Mouse (Mus musculus): ENCODE measurements around the gene Sdr9c7. TPM values are rescaled to one million over a fixed set of nuclear protein-coding genes. Genes with fewer than 3 reads are reported as not detected.

Gene Sdr9c7
- polyA plus RNA-seq, 1 experiment = not detected

DNA sequence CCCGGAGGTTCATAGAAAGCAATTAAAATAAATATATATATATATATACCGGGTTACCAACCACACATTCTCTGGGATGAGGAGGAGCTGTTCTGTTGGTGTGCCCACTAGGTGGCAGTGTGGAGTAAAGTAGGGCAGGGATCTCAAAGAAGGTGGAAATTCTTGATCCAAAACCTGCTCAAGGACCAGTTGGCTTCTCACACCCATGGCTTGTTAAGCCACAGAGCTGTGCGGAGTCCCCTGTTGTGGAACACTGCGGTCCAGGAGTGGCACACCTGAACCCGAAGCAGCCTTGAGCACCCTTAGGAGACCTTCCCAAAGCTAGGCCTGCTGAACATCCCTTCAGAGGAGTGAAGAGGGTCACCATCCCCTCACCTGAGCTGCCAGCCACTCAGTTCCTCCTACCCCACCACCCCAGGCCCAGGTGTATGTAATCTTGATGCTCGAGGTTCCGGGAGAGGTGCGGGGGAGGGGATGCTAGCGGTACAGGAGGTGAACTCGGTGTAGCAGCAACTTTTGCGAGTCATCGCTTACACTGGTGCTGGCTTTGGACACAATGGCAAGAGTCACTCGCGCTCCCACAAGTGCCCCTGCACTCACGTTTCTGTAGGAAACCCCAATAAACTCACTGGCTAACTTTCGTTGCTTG is 58.0 kb downstream of the Sdr9c7 start:
- TF ChIP-seq POLR2A (IDR thresholded peaks at IDR 0.05; ENCODE audit: low read depth, low read length) = no peak
- peak; percentile 53; the same call in 1 of the 2 replicates for TF ChIP-seq CTCF (IDR thresholded peaks at IDR 0.05; ENCODE audit: borderline replicate concordance, insufficient read depth, low read length)
- no peaks in the 10 kb centered on the region for H3K4me1 ChIP-seq (ENCODE audit: control insufficient read depth, insufficient read depth, low read length)
- no peak overlapping the region for H3K4me3 ChIP-seq (ENCODE audit: insufficient read depth, low read length)
- H3K27ac ChIP-seq (ENCODE audit: insufficient read depth, low read length) = no peak overlapping the region

DNA sequence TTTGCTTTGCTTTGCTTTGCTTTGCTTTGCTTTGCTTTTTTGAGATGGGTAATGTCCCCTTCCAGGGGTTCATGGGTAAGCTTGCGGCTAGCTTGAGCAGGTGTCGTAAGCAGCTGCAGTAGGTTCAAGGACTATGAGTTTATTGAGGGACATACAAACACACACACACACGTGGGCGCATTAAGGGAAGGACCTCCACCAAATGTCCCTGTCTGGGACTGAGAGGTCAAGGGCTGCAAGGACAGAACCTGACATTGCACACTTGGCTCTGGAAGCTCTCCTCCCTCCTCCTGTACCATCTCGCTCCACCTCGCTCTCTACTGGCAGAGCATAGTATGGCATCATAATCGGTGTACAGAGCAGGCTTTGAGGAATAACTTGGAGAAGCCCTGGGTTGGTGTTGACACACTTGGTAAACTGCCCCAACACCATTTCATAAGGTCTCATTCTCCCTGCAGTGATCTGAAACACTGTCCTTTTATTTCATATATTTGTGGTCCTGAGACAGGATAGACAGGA is 60.9 kb downstream of the Sdr9c7 start:
- H3K4me3 ChIP-seq (ENCODE audit: insufficient read depth, low read length) = no peak overlapping the region
- no peaks in the 10 kb centered on the region for H3K4me1 ChIP-seq (ENCODE audit: control insufficient read depth, insufficient read depth, low read length)
- H3K27ac ChIP-seq (ENCODE audit: insufficient read depth, low read length) = no peak overlapping the region
- TF ChIP-seq CTCF (IDR thresholded peaks at IDR 0.05; ENCODE audit: borderline replicate concordance, insufficient read depth, low read length) (no peak), POLR2A (IDR thresholded peaks at IDR 0.05; ENCODE audit: low read depth, low read length) (no peak)

Other genes starting within 250 kb of the Sdr9c7 start
- gene Nemp1, start 231.6 kb upstream of the Sdr9c7 start, polyA plus RNA-seq (2011; ENCODE audit: insufficient read length, low read depth, missing spikeins) = 8.5 and 10.6 TPM in 2 replicates
- gene Nab2, start 229.9 kb upstream of the Sdr9c7 start, polyA plus RNA-seq (2011; ENCODE audit: insufficient read length, low read depth, missing spikeins) = 69.7 and 77.8 TPM in 2 replicates
- gene Myo1a, start 193.3 kb upstream of the Sdr9c7 start, polyA plus RNA-seq (2011; ENCODE audit: insufficient read length, low read depth, missing spikeins) = 0.51 TPM in 1 of 2 replicates, not detected in the other
- not detected in 2 replicates for gene Tac2, start 174.0 kb upstream of the Sdr9c7 start, polyA plus RNA-seq (2011; ENCODE audit: insufficient read length, low read depth, missing spikeins)
- 5.4 and 5.8 TPM in 2 replicates for gene Zbtb39, start 159.0 kb upstream of the Sdr9c7 start, polyA plus RNA-seq (2011; ENCODE audit: insufficient read length, low read depth, missing spikeins)
- gene Gpr182, start 146.8 kb upstream of the Sdr9c7 start, polyA plus RNA-seq (2011; ENCODE audit: insufficient read length, low read depth, missing spikeins) = not detected in 2 replicates
- 0.17 and 0.30 TPM in 2 replicates for gene Rdh1, start 138.8 kb upstream of the Sdr9c7 start, polyA plus RNA-seq (2011; ENCODE audit: insufficient read length, low read depth, missing spikeins)
- not detected in 2 replicates for gene Rdh16f1, start 138.7 kb upstream of the Sdr9c7 start, polyA plus RNA-seq (2011; ENCODE audit: insufficient read length, low read depth, missing spikeins)
- 0.76 and 0.78 TPM in 2 replicates for gene Rdh9, start 122.1 kb upstream of the Sdr9c7 start, polyA plus RNA-seq (2011; ENCODE audit: insufficient read length, low read depth, missing spikeins)
- gene Rdh16, start 97.4 kb upstream of the Sdr9c7 start, polyA plus RNA-seq (2011; ENCODE audit: insufficient read length, low read depth, missing spikeins) = 0.18 TPM in 1 of 2 replicates, not detected in the other
- not detected in 2 replicates for gene Rdh19, start 48.6 kb upstream of the Sdr9c7 start, polyA plus RNA-seq (2011; ENCODE audit: insufficient read length, low read depth, missing spikeins)
- not detected in 2 replicates for gene Rdh16f2, start 32.0 kb upstream of the Sdr9c7 start, polyA plus RNA-seq (2011; ENCODE audit: insufficient read length, low read depth, missing spikeins)
- not detected in 2 replicates for gene Rdh7, start 9.7 kb upstream of the Sdr9c7 start, polyA plus RNA-seq (2011; ENCODE audit: insufficient read length, low read depth, missing spikeins)
- gene Hsd17b6, start 109.1 kb downstream of the Sdr9c7 start, polyA plus RNA-seq (2011; ENCODE audit: insufficient read length, low read depth, missing spikeins) = not detected in 2 replicates
- 21.8 and 30.9 TPM in 2 replicates for gene Prim1, start 116.7 kb downstream of the Sdr9c7 start, polyA plus RNA-seq (2011; ENCODE audit: insufficient read length, low read depth, missing spikeins)
- 887 and 940 TPM in 2 replicates for gene Naca, start 137.1 kb downstream of the Sdr9c7 start, polyA plus RNA-seq (2011; ENCODE audit: insufficient read length, low read depth, missing spikeins)
- 270 and 308 TPM in 2 replicates for gene Ptges3, start 160.4 kb downstream of the Sdr9c7 start, polyA plus RNA-seq (2011; ENCODE audit: insufficient read length, low read depth, missing spikeins)
- gene Atp5b, start 184.8 kb downstream of the Sdr9c7 start, polyA plus RNA-seq (2011; ENCODE audit: insufficient read length, low read depth, missing spikeins) = 979 and 1,112 TPM in 2 replicates
- gene Baz2a, start 193.1 kb downstream of the Sdr9c7 start, polyA plus RNA-seq (2011; ENCODE audit: insufficient read length, low read depth, missing spikeins) = 32.4 and 36.8 TPM in 2 replicates

Data from embryonic fibroblast, embryonic 13.5 days (primary cell).